Mouse (Mus musculus) forebrain, embryonic 14.5 days (tissue): ENCODE data around the gene Cmtm8. TPM values are rescaled to one million over a fixed set of nuclear protein-coding genes. Genes with fewer than 3 reads are reported as not detected.

Experiments
- ATAC-seq: fragments of 200-750 bp; cut with Nextera tagmentation; 2 replicates; pipeline ENCODE4 v1.8.0; 2017; ENCODE audit warnings: mild to moderate bottlenecking, moderate library complexity
- DNase-seq: peaks from one replicate; pipeline ENCODE4 v3.0.0-alpha.2; 2015; ENCODE audit warnings: low spot score
- H3K27ac ChIP-seq: fragments of 300-500 bp; sonication (generic); 2 replicates; pipeline ENCODE4 v1.5.1; 2014; ENCODE audit warnings: low read depth, mild to moderate bottlenecking, control low read depth, low read length, moderate library complexity
- H3K27me3 ChIP-seq: fragments of 300-500 bp; sonication (generic); replicated peaks from 2 replicates; pipeline ENCODE4 v1.6.1; 2014; ENCODE audit warnings: low read length, control low read depth, mixed read lengths; ENCODE audit not compliant: control insufficient read depth, insufficient read depth
- H3K36me3 ChIP-seq: fragments of 300-500 bp; sonication (generic); 2 replicates; pipeline ENCODE4 v1.6.1; 2014; ENCODE audit warnings: low read length, control low read depth; ENCODE audit not compliant: control insufficient read depth, insufficient read depth
- H3K4me1 ChIP-seq: fragments of 300-500 bp; sonication (generic); 2 replicates; pipeline ENCODE4 v1.6.1; 2014; ENCODE audit warnings: antibody characterized with exemption, low read length, control low read depth; ENCODE audit not compliant: control insufficient read depth, insufficient read depth
- H3K4me2 ChIP-seq: fragments of 300-500 bp; sonication (generic); 2 replicates; pipeline ENCODE4 v1.6.1; 2014; ENCODE audit warnings: mild to moderate bottlenecking, control low read depth, low read length
- H3K4me3 ChIP-seq: fragments of 300-500 bp; sonication (generic); 2 replicates; pipeline ENCODE4 v1.5.1; 2014; ENCODE audit warnings: low read depth, low read length, control low read depth
- H3K9ac ChIP-seq: fragments of 300-500 bp; sonication (generic); 2 replicates; pipeline ENCODE4 v1.6.1; 2014; ENCODE audit warnings: mild to moderate bottlenecking, low read length, control low read depth, moderate library complexity
- H3K9me3 ChIP-seq: fragments of 300-500 bp; sonication (generic); replicated peaks from 2 replicates; pipeline ENCODE4 v1.6.1; 2016; ENCODE audit warnings: low read length, control low read depth, mixed read lengths; ENCODE audit not compliant: control insufficient read depth
- WGBS: fragments of 180-500 bp; shearing (Covaris S2); extraction: QIAGEN DNeasy Blood & Tissue Kit; methylation state at CpG from one replicate; pipeline ENCODE4 v1.1.7; 2014; 5-methylcytosine and 5-hydroxymethylcytosine counted together
- polyA plus RNA-seq: library from polyadenylated mRNA; unstranded; fragments of >200 nt; fragmentation: Nextera tagmentation; extraction: Ambion mirVana; gene quantifications from 2 replicates; pipeline ENCODE4 v1.2.1, GENCODE M21; 2014

Cmtm8 gene
- polyA plus RNA-seq, 1 experiment from 2014 or later: 8.7 TPM

- no peaks in the 10 kb centered on the region for H3K4me1 ChIP-seq
- H3K4me3 ChIP-seq: no peak overlapping the region
- H3K9ac ChIP-seq: no peak overlapping the region
- no peaks in the 10 kb centered on the region for H3K9me3 ChIP-seq
- no peak overlapping the region for H3K27ac ChIP-seq
- H3K4me2 ChIP-seq: no peak overlapping the region
- DNase-seq (no peak), ATAC-seq (no peak)
- H3K36me3 ChIP-seq: no peaks in the 10 kb centered on the region
- H3K27me3 ChIP-seq: no peaks in the 10 kb centered on the region
- 93% methylated on average over 4 of the region's 4 CpGs for WGBS
These were observed 32.0 kb downstream of the Cmtm8 start for GRCm38 (mm10) chr9:114812001-114812400.

- no peak overlapping the region for H3K9ac ChIP-seq
- 89% methylated on average over 11 of the region's 11 CpGs for WGBS
- no peaks in the 10 kb centered on the region for H3K9me3 ChIP-seq
- ATAC-seq (no peak), DNase-seq (no peak)
- no peaks in the 10 kb centered on the region for H3K27me3 ChIP-seq
- H3K4me3 ChIP-seq: no peak overlapping the region
- no peaks in the 10 kb centered on the region for H3K4me1 ChIP-seq
- H3K27ac ChIP-seq: no peak overlapping the region
- H3K36me3 ChIP-seq: no peaks in the 10 kb centered on the region
- H3K4me2 ChIP-seq: no peak overlapping the region
These were observed 33.1 kb downstream of the Cmtm8 start for GRCm38 (mm10) chr9:114810837-114811236.

GRCm38 (mm10) chr9:114808671-114809070 lies 35.3 kb downstream of the Cmtm8 start:
- ATAC-seq (no peak), DNase-seq (no peak)
- 91% methylated on average over 5 of the region's 5 CpGs for WGBS
- Histone ChIP-seq H3K4me1 (no peaks in the 10 kb centered on the region), H3K4me2 (no peak overlapping the region), H3K27me3 (no peaks in the 10 kb centered on the region), H3K36me3 (no peaks in the 10 kb centered on the region), H3K9ac (no peak overlapping the region), H3K27ac (no peak overlapping the region), H3K4me3 (no peak overlapping the region), H3K9me3 (no peaks in the 10 kb centered on the region)

GRCm38 (mm10) chr9:114807261-114807660 lies 36.7 kb downstream of the Cmtm8 start:
- Histone ChIP-seq H3K9ac (no peak overlapping the region), H3K9me3 (no peaks in the 10 kb centered on the region), H3K4me1 (no peaks in the 10 kb centered on the region), H3K4me3 (no peak overlapping the region), H3K27me3 (no peaks in the 10 kb centered on the region), H3K4me2 (no peak overlapping the region), H3K36me3 (no peaks in the 10 kb centered on the region), H3K27ac (no peak overlapping the region)
- no peak for ATAC-seq
- DNase-seq: no peak
- 44% methylated on average over 8 of the region's 8 CpGs for WGBS

GRCm38 (mm10) chr9:114805151-114805671 lies 38.7 kb downstream of the Cmtm8 start:
- ATAC-seq (peak; percentile 26; the same call in 1 of the 2 replicates), DNase-seq (peak; percentile 71)
- H3K4me3 ChIP-seq: no peak overlapping the region
- no peak overlapping the region for H3K27ac ChIP-seq
- no peak overlapping the region for H3K9ac ChIP-seq
- no peak overlapping the region for H3K4me2 ChIP-seq
- 69% methylated on average over 19 of the region's 19 CpGs for WGBS
- H3K4me1 ChIP-seq: no peaks in the 10 kb centered on the region
- H3K9me3 ChIP-seq: no peaks in the 10 kb centered on the region
- no peaks in the 10 kb centered on the region for H3K27me3 ChIP-seq
- H3K36me3 ChIP-seq: no peaks in the 10 kb centered on the region

- H3K4me1 ChIP-seq: no peaks in the 10 kb centered on the region
- no peak for DNase-seq
- WGBS: 83% methylated on average over 1 of the region's 1 CpGs
- no peak for ATAC-seq
- H3K9ac ChIP-seq: no peak overlapping the region
- H3K9me3 ChIP-seq: no peaks in the 10 kb centered on the region
- no peaks in the 10 kb centered on the region for H3K36me3 ChIP-seq
- no peak overlapping the region for H3K4me3 ChIP-seq
- H3K27ac ChIP-seq: no peak overlapping the region
- no peaks in the 10 kb centered on the region for H3K27me3 ChIP-seq
- no peak overlapping the region for H3K4me2 ChIP-seq
These were observed 41.8 kb downstream of the Cmtm8 start for GRCm38 (mm10) chr9:114802191-114802590.

- Histone ChIP-seq H3K4me3 (no peak overlapping the region), H3K9ac (no peak overlapping the region), H3K9me3 (no peaks in the 10 kb centered on the region), H3K4me2 (no peak overlapping the region), H3K36me3 (no peaks in the 10 kb centered on the region), H3K4me1 (no peaks in the 10 kb centered on the region), H3K27ac (no peak overlapping the region), H3K27me3 (no peaks in the 10 kb centered on the region)
- no peak for ATAC-seq
- 72% methylated on average over 15 of the region's 15 CpGs for WGBS
- DNase-seq: no peak
These were observed 42.7 kb downstream of the Cmtm8 start for GRCm38 (mm10) chr9:114801301-114801700.

GRCm38 (mm10) chr9:114799498-114800107 lies 44.4 kb downstream of the Cmtm8 start:
- DNase-seq (no peak), ATAC-seq (no peak)
- Histone ChIP-seq H3K36me3 (no peaks in the 10 kb centered on the region), H3K4me1 (no peaks in the 10 kb centered on the region), H3K9ac (no peak overlapping the region), H3K27me3 (no peaks in the 10 kb centered on the region), H3K27ac (no peak overlapping the region), H3K4me3 (no peak overlapping the region), H3K9me3 (no peaks in the 10 kb centered on the region), H3K4me2 (no peak overlapping the region)
- 55% methylated on average over 10 of the region's 10 CpGs for WGBS

- WGBS: 31% methylated on average over 6 of the region's 6 CpGs
- H3K27ac ChIP-seq: no peak overlapping the region
- H3K9me3 ChIP-seq: no peaks in the 10 kb centered on the region
- H3K4me1 ChIP-seq: no peaks in the 10 kb centered on the region
- DNase-seq (no peak), ATAC-seq (no peak)
- H3K9ac ChIP-seq: no peak overlapping the region
- H3K4me2 ChIP-seq: no peak overlapping the region
- no peak overlapping the region for H3K4me3 ChIP-seq
- H3K36me3 ChIP-seq: no peaks in the 10 kb centered on the region
- H3K27me3 ChIP-seq: no peaks in the 10 kb centered on the region
These were observed 45.1 kb downstream of the Cmtm8 start for GRCm38 (mm10) chr9:114798845-114799244.
